Mouse (Mus musculus) lung, postnatal 4 days (tissue): ENCODE measurements around the gene Nmbr.

Experiments
- DNase-seq, 2 experiments: peaks; one replicate each; pipeline ENCODE4 v3.0.0; 2021

The Nmbr gene

GRCm38 (mm10) chr10:14705072-14706066 is at the start of gene Nmbr, which contains the start of gene Vta1:
TSS of gene Nmbr (plus strand) at chr10:14705591.
TSS of gene Vta1 (minus strand) at chr10:14705560.
- peak; percentile 97 to 98 for DNase-seq

GRCm38 (mm10) chr10:14660875-14661274 is 44.5 kb upstream of the Nmbr start:
- DNase-seq: no peak

GRCm38 (mm10) chr10:14666147-14666546 is 39.2 kb upstream of the Nmbr start:
- no peak for DNase-seq

DNA sequence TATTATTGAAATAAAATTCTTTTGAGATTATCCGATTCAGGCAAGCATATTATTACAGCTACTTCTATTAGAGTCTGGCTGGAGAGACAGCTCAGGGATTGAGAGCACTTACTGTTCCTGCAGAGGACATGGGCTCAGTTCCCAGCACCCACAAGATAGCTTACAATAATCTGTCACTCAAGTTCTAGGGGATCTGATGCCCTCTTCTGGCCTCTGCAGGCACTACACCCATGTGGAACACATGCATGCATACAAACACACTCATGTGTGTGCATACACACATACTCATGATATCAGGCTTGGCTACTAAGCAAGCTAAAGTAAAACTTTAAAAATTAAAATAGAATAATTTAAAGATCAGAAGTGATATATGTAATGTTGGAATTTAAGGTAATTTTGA is 19.7 kb upstream of the Nmbr start:
- no peak for DNase-seq

- DNase-seq: no peak
Observed at GRCm38 (mm10) chr10:14688785-14689442, 16.5 kb upstream of the Nmbr start.

DNA sequence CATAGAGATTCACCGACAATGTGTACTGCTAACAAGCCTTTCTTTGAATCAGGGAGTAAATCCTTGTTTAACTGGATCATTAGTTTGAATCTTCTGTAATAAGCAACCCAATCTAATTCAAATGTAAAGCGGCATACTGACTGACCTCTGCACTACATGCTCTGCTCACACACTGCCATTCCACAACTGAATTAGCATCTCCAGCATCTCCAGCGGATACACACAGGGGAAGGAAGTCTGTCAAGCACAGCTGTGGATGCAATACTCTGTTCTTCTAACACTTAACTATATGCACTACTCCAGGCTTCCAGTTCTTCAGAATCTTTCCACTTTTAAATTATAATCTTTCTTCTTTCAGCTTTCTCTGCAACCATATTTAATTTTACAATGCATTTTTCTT is 15.0 kb upstream of the Nmbr start:
- DNase-seq: no peak

DNA sequence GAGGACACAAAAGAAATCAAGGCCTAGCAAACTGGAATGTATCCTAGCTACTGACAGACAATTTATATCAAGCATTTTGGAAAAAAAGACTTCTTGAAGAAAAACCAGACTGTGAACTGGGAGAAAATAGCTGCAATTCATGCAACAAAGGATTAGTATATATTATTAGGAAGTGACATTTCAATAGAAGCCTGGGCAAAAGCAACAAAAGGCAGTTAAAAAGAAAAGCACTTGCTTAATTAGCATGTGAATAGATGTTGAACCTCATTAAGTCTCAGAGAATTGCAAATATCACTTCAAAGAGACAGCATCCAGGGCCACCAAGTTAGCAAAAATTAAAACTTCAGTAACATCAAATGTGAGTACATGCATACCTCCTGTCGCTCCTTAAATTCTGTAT is 2.2 kb upstream of the Nmbr start:
- DNase-seq: no peak

- no peak for DNase-seq
Observed at GRCm38 (mm10) chr10:14703830-14704420, 1.5 kb upstream of the Nmbr start.

DNA sequence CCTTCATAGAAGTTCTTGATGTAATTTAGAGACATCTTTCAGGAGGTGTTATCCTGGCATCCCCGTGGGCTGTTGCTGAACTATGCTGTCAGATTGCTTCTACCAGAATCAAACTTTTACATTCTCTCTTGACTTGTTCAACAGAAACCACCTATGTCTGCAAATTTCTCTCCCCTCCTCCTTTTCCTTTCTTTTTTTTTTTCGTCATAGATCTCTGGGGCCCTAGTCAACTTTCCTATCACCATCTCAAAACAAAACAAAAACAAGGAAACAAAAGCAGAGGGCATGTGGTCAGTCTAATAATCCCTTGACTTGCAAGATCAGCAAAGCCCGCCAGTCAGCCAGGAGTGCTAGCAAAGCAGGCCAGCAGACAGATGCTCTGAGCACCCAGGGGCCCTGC is 12.7 kb downstream of the Nmbr start, which contains the start of gene Gje1:
Gene Gje1, minus strand, starts transcription at position 101 of the 400 bp plus-strand sequence.
- no peak for DNase-seq

- DNase-seq: no peak
Observed at GRCm38 (mm10) chr10:14725671-14726070, 20.3 kb downstream of the Nmbr start.

GRCm38 (mm10) chr10:14734285-14734684 is 28.9 kb downstream of the Nmbr start:
- peak in 1 of 2 experiments; percentile 5 for DNase-seq

GRCm38 (mm10) chr10:14759665-14760558 is 54.5 kb downstream of the Nmbr start:
- DNase-seq: no peak

DNA sequence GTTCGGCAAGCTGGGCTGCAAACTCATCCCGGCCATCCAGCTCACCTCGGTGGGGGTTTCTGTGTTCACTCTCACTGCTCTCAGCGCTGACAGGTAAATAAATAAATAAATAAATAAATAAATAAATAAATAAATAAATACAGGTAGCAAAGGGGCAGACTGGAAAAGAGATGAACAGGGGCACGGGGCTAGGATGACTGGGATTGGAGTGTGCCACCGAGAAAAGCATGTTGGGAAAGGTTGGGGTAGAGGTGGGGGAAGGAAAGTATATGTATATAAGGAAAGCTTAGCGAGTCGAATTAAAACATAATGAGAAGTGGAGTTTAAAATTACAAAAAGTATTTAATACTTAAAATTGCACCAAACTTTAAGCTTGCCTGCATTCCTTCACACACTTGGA is 55.2 kb downstream of the Nmbr start:
- no peak for DNase-seq

GRCm38 (mm10) chr10:14770227-14770910 is 65.0 kb downstream of the Nmbr start:
- DNase-seq: no peak

DNA sequence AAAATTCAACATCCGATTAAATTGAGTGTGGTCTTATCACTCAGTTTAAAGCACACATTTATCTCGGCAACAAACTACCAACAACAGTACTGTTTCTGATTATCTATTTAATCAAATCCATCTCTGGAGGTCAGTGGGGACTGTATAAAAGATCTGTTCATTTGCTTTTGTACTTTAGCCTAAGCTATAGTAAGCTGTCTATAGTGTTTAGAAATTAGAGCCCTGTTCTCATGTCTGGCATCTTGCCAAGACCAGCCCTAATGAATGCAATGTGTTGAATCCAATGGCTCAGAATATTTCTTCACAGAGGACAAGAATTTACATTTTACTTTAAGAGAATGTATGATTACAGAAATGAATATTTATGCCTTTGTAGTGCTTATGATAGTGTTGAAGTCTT is 69.1 kb downstream of the Nmbr start:
- no peak for DNase-seq

DNA sequence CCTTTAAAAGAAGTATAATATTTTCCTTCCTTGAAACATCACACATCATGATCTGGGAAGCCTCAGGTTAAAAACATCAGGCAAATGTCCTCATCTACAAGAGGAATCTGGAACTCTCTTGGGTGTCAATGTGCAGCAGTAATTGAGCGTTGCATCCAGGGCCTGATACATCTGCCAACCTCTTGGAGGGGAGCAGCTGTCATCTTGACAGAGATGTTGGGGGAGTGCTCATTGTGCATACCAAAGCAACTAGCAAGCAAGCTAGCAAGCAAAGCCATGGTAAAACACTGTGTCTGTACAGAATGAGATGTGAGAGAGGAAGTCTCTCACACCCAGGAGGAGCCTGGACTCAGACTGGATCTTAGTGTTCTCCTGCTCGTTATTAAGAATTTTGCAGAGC is 84.6 kb downstream of the Nmbr start:
- no peak for DNase-seq

- no peak for DNase-seq
Observed at GRCm38 (mm10) chr10:14816970-14817369, 111.6 kb downstream of the Nmbr start.
